28 mouse cellular contexts compared by ENCODE assay signal in the genomic region with DNA sequence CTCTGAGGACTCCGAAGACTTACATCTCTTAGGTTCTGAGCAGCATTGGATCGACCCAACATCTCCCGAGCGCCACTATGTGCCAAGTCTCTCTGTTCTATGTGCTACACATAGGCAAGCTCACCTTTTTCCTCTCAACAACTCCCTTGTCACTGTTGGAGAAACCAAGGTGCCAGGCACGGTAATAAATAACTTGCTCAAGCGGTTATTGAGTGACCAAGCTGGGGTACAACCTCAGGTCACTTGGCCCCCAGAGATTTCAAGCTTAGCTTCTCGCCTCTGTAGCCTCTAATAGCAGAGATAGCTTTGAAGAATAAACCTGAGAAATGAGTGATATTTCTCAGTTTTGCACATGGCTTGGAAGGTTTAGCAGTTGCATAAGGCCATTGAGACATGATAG. TPM values are rescaled to one million over a fixed set of nuclear protein-coding genes. Genes with fewer than 3 reads are reported as not detected.
"Had no signal": no experiment of that assay in that cellular context is flagged by ENCODE, and none has a peak within 500 bp of the region (broad histone marks: within the 10 kb centered on the region; RNA-seq: fewer than 3 reads in every experiment).

No protein-coding gene starts in this region.

- H3K9ac ChIP-seq: embryonic facial prominence, embryonic 12.5 days; embryonic facial prominence, embryonic 13.5 days; embryonic facial prominence, embryonic 15.5 days; forebrain, embryonic 12.5 days; forebrain, embryonic 13.5 days; forebrain, embryonic 15.5 days; forebrain, postnatal 0 days had no signal

- H3K27ac ChIP-seq: embryonic facial prominence, embryonic 10.5 days; embryonic facial prominence, embryonic 12.5 days; embryonic facial prominence, embryonic 13.5 days; embryonic facial prominence, embryonic 15.5 days; forebrain, embryonic 10.5 days; forebrain, embryonic 12.5 days; forebrain, embryonic 13.5 days; forebrain, embryonic 15.5 days; gastrocnemius, adult 2 months had no signal

- H3K36me3 ChIP-seq: forebrain, embryonic 15.5 days had no signal

- ATAC-seq: forebrain, embryonic 13.5 days; forebrain, embryonic 14.5 days; forebrain, embryonic 15.5 days; forebrain, embryonic 16.5 days; forebrain, postnatal 0 days had no signal

- H3K4me3 ChIP-seq: embryonic facial prominence, embryonic 10.5 days; embryonic facial prominence, embryonic 12.5 days; embryonic facial prominence, embryonic 13.5 days; embryonic facial prominence, embryonic 15.5 days; erythroblast, embryonic 14.5 days; forebrain, embryonic 10.5 days; forebrain, embryonic 12.5 days; forebrain, embryonic 13.5 days; forebrain, embryonic 15.5 days; gastrocnemius, adult 2 months had no signal

- DNase-seq: cerebellum, adult 2 months; cerebellum, adult 8-10 months; cerebellum, adult 9-10 months; cerebellum, adult 9-11 months; cerebellum, postnatal 10 days; cerebellum, postnatal 14 days; cerebellum, postnatal 25 days; cerebellum, postnatal 36 days; embryo, embryonic 11 days; forebrain, postnatal 0 days; gastrocnemius, adult 2 months; gastrocnemius, postnatal 10 days; gastrocnemius, postnatal 14 days; gastrocnemius, postnatal 25 days; gastrocnemius, postnatal 36 days; heart, adult 11 months; heart, adult 18-20 months had no signal

- H3K27me3 ChIP-seq: embryonic facial prominence, embryonic 12.5 days; embryonic facial prominence, embryonic 13.5 days; embryonic facial prominence, embryonic 15.5 days; forebrain, embryonic 12.5 days; forebrain, embryonic 13.5 days; forebrain, embryonic 15.5 days had no signal

- H3K9me3 ChIP-seq: embryonic facial prominence, embryonic 10.5 days; embryonic facial prominence, embryonic 15.5 days; forebrain, embryonic 10.5 days; forebrain, embryonic 12.5 days; forebrain, embryonic 13.5 days; forebrain, embryonic 15.5 days had no signal

- H3K4me2 ChIP-seq: embryonic facial prominence, embryonic 12.5 days; embryonic facial prominence, embryonic 13.5 days; embryonic facial prominence, embryonic 15.5 days; forebrain, embryonic 12.5 days; forebrain, embryonic 13.5 days; forebrain, embryonic 15.5 days had no signal

RNA-seq across cellular contexts. Expression of a gene that starts 4.6 kb away (rescaled TPM):
- polyA plus RNA-seq: erythroblast, embryonic 14.5 days had no signal

RNA-seq across cellular contexts. Expression of a gene that starts 34.6 kb away (rescaled TPM):
- polyA plus RNA-seq: erythroblast, embryonic 14.5 days had no signal
